Mouse (Mus musculus) left cerebral cortex, adult 9 months (tissue): ENCODE results near the gene Cyp2d11.

Source experiments
- DNase-seq, 2 experiments: peaks; one replicate each; pipeline ENCODE4 v3.0.0; 2022; ENCODE audit warnings: low spot score in 2 of 2

Cyp2d11 gene

DNA sequence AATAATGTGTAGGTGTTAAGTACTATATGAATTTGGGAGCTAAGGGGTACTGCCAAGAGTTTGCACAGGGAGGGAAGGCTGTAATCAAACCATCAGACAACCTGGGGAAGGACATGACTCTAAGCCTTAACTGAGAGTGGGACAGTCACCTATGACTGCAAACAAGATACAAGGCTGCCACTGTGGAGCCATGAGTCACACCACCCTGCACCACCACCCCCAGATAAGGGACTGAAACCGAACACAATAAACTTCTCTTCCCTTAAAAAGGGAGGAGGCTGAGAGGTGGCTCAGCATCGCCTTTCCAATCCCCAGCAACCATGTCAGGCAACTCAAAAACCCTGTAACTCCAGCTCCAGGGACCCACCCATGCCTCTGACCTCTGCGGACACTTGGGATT lies 42.3 kb downstream of the Cyp2d11 start:
- no peak for DNase-seq

DNA sequence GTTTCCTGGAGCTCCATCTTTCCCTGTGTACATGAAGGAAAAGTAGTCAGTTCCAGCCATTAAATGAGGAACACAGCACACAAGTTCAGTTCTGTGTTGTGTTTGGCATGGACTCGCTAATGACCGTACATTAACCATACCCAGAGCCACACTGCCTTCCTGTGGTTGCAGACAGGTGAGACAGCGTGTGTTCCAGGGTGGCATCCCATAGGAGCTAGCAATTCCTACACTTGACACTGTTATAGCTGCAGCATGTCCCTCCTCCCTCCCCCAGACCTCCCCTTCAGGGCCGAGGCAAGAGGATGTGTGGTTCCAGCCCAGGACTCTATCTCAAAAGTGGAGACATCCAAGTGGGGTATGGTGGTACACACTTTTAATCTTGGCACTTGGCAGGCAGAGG lies 43.5 kb downstream of the Cyp2d11 start:
- DNase-seq: no peak

DNA sequence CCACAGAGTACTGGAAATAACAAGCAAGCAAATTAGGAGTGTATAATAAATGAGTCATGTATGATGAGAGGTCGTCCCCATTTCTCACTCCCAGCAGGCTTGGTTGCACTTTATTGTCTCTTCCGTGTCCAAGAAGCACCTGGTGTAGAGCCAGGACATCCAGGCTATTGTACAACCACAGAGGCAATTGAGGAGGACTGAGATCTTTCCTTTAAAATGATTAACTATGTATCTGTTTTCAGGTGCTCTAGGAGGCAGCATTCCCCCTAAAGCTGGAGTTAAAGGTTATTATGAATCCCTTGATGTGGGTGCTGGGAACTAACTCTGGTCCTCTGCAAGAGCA lies 44.9 kb downstream of the Cyp2d11 start:
- DNase-seq: no peak

DNA sequence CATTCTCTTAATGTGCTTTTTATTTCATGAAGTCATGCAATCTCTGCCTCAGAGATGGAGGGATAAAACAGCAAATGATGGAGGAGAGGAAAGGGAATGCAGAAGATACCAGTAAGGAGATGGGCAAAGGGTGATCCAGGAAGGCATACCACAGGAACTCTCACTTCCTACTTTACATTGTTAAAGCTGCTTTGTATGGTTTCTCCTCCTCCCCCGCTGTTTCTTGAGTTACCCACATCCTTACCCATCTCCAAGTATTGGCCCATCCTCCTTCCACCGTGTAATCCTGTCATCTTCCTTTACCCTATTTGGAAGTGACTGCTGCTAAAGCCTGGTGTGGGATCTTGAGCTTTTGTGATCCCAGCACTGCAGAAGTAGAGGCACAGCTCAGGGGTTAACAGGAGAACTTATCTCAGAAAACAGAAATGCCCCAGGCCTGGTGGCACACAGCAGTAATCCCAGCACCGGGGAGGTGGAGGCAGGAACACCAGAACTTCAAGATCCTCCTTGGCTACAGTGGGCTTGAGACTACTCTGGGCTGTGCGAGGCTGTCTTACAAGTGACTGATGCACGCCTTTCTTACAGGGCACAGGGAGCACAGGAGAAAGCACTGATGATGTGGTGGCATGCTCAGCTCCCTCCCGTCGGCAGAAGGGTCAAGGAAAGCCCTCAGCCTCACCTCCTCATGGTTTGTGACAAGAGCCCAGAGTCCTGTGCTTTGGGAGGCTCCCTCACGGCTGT lies 45.4 kb downstream of the Cyp2d11 start:
- no peak for DNase-seq

DNA sequence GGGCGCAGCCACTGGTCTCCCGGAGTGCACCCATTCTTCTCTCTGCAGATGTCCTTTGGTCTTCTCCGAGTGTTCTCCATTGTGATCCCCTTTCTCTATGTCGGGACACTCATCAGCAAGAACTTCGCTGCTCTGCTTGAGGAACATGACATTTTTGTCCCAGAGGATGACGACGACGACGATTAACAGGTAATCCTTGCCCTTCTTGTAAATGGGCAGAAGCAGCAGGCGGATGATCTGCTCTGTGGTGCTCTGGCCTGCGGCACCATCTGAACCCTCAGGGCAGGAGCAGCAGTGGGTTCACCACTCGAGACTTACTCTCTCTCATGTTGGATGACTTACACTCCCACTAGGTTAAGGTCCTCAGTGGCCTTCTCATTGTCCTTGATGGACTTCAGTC lies 46.0 kb downstream of the Cyp2d11 start:
- no peak for DNase-seq

DNA sequence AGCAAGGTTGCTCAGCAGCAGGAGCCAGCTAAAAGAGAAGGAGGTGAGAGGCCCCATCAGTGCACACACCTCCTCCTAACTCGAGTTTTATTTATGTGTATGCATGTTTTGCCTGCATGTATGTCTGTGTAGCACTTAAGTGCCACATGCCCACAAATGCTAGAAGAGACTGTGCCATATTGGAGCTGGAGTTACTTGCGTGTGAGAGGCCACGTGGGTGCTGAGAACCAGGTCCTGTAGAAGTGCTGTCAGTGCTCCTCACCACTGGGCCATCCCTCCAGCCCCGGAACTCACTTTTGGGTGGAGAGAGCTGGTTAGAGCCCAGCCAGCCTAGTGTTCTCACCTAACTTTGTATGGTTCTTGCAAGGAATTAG lies 46.5 kb downstream of the Cyp2d11 start:
- DNase-seq: no peak

DNA sequence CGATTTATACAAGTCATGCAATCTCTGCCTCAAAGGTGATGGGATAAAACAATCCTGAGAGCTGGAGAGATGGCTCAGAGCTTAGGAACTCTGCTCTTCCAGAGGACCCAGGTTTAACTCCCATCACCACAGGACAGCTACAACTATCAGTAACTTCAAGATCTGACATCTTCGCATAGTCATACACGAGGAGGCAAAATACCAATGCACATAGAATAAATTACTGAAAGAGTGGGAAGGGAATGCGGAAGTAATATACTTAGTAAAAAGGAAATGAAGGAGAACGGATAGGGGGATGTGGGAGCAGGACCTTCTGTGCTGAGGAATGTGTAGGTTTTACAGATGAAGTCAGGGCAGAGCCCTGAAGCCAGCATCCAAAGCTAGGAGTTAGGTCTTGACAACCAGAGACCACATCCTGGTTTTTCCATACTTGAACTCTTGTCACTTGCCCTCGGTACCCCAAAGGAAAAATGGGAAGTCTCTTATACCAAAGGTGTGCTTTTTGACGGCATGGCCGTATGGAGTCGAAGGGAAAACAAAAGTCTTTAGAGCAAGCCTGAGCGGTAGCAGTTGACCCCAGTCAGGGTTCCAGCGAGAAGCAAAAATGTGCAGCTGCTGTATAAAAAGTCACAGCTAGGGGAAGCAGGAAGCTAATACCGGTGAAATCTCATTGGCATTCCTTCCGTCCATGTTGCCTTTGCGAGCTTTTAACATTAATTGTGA lies 47.1 kb downstream of the Cyp2d11 start:
- DNase-seq: no peak

DNA sequence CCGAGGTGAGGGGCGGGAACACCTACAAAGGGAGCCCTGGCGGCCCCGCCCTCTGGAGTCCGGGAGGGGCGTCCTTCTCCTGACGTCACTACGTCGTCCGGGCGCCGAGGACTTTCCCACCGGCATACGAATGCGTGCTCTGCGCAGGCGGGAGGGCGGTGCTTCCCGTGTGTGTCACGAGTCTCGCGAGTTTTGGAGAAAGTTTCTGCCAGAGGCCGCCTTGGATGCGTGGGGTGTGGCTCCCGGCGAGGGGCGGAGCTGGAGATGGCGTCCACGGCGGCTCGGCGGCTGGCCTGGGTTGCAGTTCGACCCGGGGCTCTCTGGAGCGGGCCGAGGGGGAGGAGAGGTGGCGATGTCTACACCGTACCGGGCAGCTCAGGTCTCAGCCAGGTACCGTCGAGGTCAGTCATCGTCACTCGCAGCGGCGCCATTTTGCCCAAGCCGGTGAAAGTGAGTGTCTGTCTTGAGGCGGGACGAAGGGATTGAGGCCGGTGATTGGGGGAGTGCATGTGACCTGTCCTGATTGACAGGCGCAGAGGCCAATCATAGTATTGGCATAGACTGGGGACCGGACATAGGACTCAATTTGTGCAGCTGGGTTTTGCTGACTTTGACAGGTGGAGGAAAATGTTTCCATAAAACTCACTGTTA lies 47.9 kb downstream of the Cyp2d11 start:
- DNase-seq: peak; percentile 94 to 99

DNA sequence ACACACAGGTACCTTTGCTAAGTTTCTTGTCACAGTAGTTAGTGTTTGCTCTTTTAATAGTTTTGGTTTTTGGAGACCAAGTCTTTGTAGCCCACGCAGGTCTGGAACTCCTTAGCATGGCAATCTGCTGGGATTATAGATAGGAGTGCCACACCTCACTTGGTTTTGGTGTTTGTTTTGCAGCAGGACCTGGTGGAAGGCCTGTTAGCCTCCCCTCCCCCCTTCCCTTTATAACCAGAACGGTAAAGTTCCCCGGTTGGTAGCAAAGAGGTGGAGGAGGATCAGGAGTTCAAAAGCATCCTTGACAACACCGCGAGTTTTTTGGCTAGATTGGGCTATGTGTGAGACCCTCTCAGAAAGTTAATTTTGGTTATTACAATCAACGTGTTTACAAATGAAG lies 48.9 kb downstream of the Cyp2d11 start:
- DNase-seq: no peak

DNA sequence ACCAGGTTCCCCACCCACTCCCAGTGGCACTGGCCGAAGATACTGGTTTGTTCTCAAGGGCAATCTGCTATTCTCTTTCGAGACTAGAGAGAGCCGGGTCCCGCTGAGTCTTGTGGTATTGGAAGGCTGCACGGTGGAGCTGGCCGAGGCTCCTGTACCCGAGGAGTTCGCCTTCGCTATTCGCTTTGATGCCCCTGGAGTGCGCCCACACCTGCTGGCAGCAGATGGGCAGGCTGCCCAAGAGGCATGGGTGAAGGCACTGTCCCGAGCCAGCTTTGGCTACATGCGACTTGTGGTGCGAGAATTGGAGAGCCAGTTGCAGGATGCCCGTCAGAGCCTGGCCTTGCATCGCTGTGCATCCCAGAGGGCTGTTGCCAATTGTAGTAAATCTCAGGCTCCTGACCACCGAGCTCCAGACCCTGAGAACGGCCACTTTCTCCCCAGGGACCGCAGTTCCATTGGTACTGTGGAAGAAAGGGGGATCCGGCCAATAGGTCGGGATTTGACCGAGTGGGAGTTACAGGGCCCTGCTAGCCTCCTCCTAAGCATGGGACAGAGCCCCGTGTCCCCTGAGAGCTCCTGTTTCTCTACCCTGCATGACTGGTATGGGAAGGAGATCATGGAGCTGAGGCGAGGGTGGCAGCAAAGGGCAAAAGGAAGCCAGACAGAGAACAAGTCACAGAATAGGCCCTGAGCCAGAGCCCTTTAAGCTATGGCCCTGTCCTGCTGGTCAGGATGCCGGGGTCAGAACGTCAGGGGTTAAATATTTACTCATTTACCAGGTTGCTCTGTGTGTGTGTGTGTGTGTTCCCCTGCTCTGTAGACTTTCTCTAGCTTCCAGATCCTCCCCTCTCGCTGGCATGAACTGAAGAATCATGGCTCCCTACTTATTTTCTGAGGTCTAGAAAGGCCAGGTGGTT lies 50.2 kb downstream of the Cyp2d11 start:
- DNase-seq: no peak

DNA sequence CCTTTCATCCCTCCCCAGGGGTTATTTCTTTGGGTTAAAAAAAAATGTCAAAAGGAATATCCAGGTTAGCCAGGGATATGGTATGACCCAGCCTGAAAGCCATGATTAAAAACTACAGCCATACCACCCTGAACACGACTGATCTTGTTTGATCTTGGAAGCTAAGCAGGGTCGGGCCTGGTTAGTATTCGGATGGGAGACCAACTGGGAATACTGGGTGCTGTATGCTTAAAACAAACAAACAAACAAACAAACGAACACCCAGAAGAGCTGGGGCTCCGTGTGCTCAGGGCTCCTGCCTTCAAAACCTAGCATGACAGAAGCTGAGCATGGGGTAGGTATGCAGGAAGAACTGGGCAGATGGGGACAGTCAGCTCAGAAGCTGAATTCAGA lies 51.3 kb downstream of the Cyp2d11 start:
- DNase-seq: no peak

DNA sequence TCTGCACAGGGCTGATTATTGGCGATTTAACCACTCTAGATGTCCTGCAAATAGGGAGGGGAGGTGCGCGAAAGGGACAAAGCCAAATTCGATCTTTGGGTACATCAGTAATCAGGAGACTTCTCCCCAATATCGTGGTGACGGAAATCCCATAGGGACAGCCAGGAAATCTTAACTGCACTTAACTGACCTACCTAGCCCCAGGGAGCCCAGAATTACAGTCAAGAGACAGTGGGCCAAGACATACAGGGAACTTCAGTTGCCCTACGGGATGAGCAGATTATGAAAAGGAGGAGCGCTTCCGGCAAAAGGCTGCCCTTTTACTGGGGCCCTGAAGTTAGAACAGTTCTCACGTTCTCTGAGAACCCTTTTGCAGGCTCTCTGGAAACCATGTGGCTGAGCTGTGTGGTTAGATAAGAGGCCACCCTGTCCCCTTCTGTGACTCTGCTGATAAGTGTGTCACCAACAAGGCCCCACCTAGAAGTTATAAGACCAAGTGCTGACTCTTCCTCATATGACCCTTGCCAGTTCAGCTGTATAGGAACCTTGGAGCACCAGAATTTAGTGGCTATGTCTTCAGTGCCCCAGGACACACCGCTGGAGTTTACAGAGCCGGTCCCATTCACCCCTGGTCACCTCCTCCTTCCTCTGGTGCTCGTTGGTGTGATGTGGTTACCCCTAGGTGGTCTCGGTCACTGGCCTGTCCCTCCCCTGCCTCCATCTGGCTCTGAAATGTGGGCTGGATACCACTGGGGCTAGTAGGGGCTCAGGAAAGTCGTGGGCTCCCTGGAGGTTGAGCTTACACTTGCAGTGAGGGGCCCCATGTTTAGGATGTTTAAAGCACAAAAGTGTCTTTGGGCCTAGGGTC lies 51.9 kb downstream of the Cyp2d11 start:
- no peak for DNase-seq

DNA sequence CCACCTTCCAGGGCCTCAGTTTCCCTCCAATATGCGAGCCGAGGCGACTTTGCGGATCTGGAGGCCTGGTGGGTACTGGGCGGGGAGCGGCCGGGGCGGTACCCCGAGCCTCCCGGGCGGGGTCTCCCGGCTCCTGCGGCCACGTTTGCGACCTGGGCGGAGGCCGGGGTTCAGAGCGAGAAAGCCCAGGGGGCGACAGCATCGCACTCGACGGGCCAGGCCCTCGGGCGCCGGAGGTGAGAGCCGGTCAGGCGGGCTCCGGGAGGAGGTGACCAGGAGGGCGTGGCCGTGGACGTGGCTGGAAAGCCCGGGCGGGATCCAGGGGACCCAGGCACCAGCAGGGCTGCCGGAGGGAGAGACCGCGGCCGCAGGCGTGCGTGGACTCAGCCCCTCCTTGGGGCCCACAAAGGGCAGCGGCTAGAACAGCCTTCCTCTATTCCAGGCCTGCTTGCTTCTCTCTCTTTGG lies 52.8 kb downstream of the Cyp2d11 start:
- DNase-seq: no peak

DNA sequence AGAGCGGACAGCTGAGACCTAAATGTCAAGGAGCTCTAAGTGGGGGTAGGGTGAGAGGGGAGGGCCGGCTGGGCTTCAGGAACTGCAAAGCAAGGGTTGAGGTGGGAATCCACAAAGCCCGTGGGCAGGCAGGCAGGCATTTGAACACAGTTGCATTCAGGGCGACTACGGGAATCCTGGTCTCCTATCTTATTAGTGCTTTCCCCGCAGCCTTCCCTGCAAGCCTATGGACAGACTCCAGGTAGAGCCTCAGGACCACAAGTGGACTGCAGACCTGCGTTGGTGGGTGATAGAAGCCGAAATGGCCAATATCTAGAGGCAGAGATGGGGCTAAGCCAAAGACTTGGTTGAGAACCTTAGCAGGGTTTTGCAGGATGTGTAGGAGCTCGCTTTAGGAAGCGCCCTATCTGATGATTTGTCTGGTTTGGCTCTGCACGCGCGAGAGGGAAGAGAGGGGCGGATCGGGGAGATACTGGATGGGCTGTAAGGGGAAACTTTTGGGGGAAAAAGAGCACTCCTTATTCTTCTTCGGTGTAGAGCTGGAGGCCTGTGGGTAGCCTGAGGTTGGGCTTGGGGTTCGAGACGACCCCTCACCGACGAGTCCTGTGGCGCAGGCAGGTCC lies 53.3 kb downstream of the Cyp2d11 start:
- no peak for DNase-seq

DNA sequence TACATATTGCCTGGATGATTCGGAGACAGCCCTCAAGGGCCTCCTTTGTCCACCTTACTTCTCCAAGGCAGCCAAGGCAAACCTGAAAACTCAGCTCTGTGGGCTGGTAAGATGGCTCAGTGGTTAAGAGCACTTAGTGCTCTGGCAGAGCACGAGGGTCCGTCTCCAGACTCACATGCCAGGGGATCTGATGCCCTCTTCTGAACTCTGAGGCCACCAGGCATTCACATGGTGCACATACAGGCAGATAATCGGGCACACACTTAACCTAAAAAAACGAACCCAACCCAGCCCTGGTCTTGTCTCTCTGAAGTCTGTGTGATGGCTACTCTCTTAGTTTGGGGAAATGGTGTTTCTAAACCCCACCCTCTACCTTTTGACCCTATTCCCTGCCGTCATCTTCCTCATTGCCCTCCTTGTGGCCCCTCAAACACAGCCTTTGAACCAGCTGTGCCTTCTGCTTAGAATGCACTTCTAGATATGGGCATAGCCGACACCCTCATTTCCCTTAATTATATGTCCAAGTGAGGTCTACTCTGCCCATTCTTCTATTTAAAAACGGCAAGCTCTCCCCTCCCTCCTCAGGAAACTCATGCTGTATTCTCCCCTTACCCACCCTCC lies 54.1 kb downstream of the Cyp2d11 start:
- DNase-seq: no peak
